Mouse (Mus musculus) midbrain, embryonic 14.5 days (tissue): ENCODE results near the gene Ift20. TPM values are rescaled to one million over a fixed set of nuclear protein-coding genes. Genes with fewer than 3 reads are reported as not detected.

ENCODE experiments used
- ATAC-seq: fragments of 200-750 bp; cut with Nextera tagmentation; 2 replicates; pipeline ENCODE4 v1.8.0; 2017; ENCODE audit warnings: moderate number of reproducible peaks, moderate library complexity; ENCODE audit not compliant: low FRiP score, low TSS enrichment
- DNase-seq: peaks from one replicate; pipeline ENCODE4 v3.0.0-alpha.2; 2015
- H3K27ac ChIP-seq: fragments of 300-500 bp; sonication (generic); replicated peaks from 2 replicates; pipeline ENCODE4 v1.5.1; 2014; ENCODE audit warnings: mild to moderate bottlenecking, low read depth, low read length, moderate library complexity
- H3K27me3 ChIP-seq: fragments of 300-500 bp; sonication (generic); 2 replicates; pipeline ENCODE4 v1.6.1; 2014; ENCODE audit warnings: low read length, control low read depth, mixed read lengths; ENCODE audit not compliant: control insufficient read depth, insufficient read depth
- H3K36me3 ChIP-seq: fragments of 300-500 bp; sonication (generic); 2 replicates; pipeline ENCODE4 v1.6.1; 2014; ENCODE audit warnings: low read length, control low read depth; ENCODE audit not compliant: control insufficient read depth, insufficient read depth
- H3K4me1 ChIP-seq: fragments of 300-500 bp; sonication (generic); 2 replicates; pipeline ENCODE4 v1.6.1; 2014; ENCODE audit warnings: mild to moderate bottlenecking, antibody characterized with exemption, low read length, control low read depth; ENCODE audit not compliant: control insufficient read depth, insufficient read depth
- H3K4me2 ChIP-seq: fragments of 300-500 bp; sonication (generic); 2 replicates; pipeline ENCODE4 v1.6.1; 2014; ENCODE audit warnings: mild to moderate bottlenecking, low read length, moderate library complexity
- H3K4me3 ChIP-seq: fragments of 300-500 bp; sonication (generic); replicated peaks from 2 replicates; pipeline ENCODE4 v1.5.1; 2014; ENCODE audit warnings: low read depth, low read length
- H3K9ac ChIP-seq: fragments of 300-500 bp; sonication (generic); replicated peaks from 2 replicates; pipeline ENCODE4 v1.6.1; 2014; ENCODE audit warnings: mild to moderate bottlenecking, low read length, moderate library complexity
- H3K9me3 ChIP-seq: fragments of 300-500 bp; sonication (generic); 2 replicates; pipeline ENCODE4 v1.6.1; 2016; ENCODE audit warnings: low read length, control low read depth, mixed read lengths; ENCODE audit not compliant: control insufficient read depth
- WGBS: fragments of 180-500 bp; shearing (Covaris S2); extraction: QIAGEN DNeasy Blood & Tissue Kit; methylation state at CpG from one replicate; pipeline ENCODE4 v1.1.7; 2014; 5-methylcytosine and 5-hydroxymethylcytosine counted together
- polyA plus RNA-seq: library from polyadenylated mRNA; unstranded; fragments of >200 nt; fragmentation: Nextera tagmentation; extraction: Ambion mirVana; gene quantifications from 2 replicates; pipeline ENCODE4 v1.2.1, GENCODE M21; 2014

Ift20 gene
- polyA plus RNA-seq, 1 experiment from 2014 or later, result 133 TPM

GRCm38 (mm10) chr11:78500623-78501202, 35.4 kb upstream of the Ift20 start:
- Histone ChIP-seq H3K9ac (no peak overlapping the region; the same call in 1 of the 2 replicates), H3K4me1 (peaks cover 11% of the 10 kb centered on the region), H3K4me3 (no peak overlapping the region), H3K4me2 (no peak overlapping the region), H3K9me3 (no peaks in the 10 kb centered on the region), H3K27me3 (0 out of 2 replicates have a peak, but pooled peaks cover 5% of the 10 kb centered on the region), H3K27ac (no peak overlapping the region), H3K36me3 (0 out of 2 replicates have a peak, but pooled peaks cover 5% of the 10 kb centered on the region)
- no peak for DNase-seq
- 80% methylated on average over 9 of the region's 9 CpGs for WGBS
- no peak for ATAC-seq

GRCm38 (mm10) chr11:78501529-78501928, 34.6 kb upstream of the Ift20 start:
- Histone ChIP-seq H3K9ac (no peak overlapping the region), H3K4me1 (peaks cover 3% of the 10 kb centered on the region; the same call in 1 of the 2 replicates), H3K36me3 (peaks cover 9% of the 10 kb centered on the region), H3K27ac (no peak overlapping the region), H3K4me2 (no peak overlapping the region), H3K27me3 (0 out of 2 replicates have a peak, but pooled peaks cover 5% of the 10 kb centered on the region), H3K4me3 (no peak overlapping the region), H3K9me3 (no peaks in the 10 kb centered on the region)
- no peak for ATAC-seq
- WGBS, result 84% methylated on average over 20 of the region's 20 CpGs
- DNase-seq, result no peak

- Histone ChIP-seq H3K4me2 (no peak within 1 kb of the TSS), H3K4me3 (no peak within 1 kb of the TSS), H3K36me3 (peaks cover 24% of the 10 kb centered on the region), H3K9ac (no peak within 1 kb of the TSS), H3K4me1 (0 out of 2 replicates have a peak, but pooled peaks cover 3% of the 10 kb centered on the region), H3K9me3 (no peaks in the 10 kb centered on the region), H3K27ac (no peak within 1 kb of the TSS), H3K27me3 (0 out of 2 replicates have a peak, but pooled peaks cover 5% of the 10 kb centered on the region)
- WGBS, result 77% methylated on average over 7 of the region's 7 CpGs
- ATAC-seq (no peak), DNase-seq (no peak)
Observed at GRCm38 (mm10) chr11:78502909-78503650, 33.1 kb upstream of the Ift20 start, which contains the start of gene Sebox. Gene Sebox, plus strand, starts transcription at chr11:78503447.

GRCm38 (mm10) chr11:78505430-78505829, 30.7 kb upstream of the Ift20 start:
- Histone ChIP-seq H3K4me2 (no peak overlapping the region), H3K4me1 (no peaks in the 10 kb centered on the region), H3K36me3 (peaks cover 38% of the 10 kb centered on the region), H3K4me3 (no peak overlapping the region), H3K9ac (no peak overlapping the region), H3K9me3 (no peaks in the 10 kb centered on the region), H3K27ac (no peak overlapping the region), H3K27me3 (no peaks in the 10 kb centered on the region)
- 82% methylated on average over 3 of the region's 3 CpGs for WGBS
- no peak for DNase-seq
- ATAC-seq, result no peak

- H3K9me3 ChIP-seq, result no peaks in the 10 kb centered on the region
- no peak overlapping the region for H3K9ac ChIP-seq
- peaks cover 39% of the 10 kb centered on the region for H3K36me3 ChIP-seq
- H3K4me2 ChIP-seq, result no peak overlapping the region
- DNase-seq (peak; percentile 59), ATAC-seq (no peak)
- WGBS, result 78% methylated on average over 5 of the region's 5 CpGs
- no peak overlapping the region for H3K4me3 ChIP-seq
- peaks cover 13% of the 10 kb centered on the region for H3K4me1 ChIP-seq
- H3K27me3 ChIP-seq, result no peaks in the 10 kb centered on the region
- no peak overlapping the region for H3K27ac ChIP-seq
Observed at GRCm38 (mm10) chr11:78509148-78509547, 27.0 kb upstream of the Ift20 start.

- Histone ChIP-seq H3K4me2 (peak within 1 kb of the TSS; percentile 88), H3K9me3 (no peaks in the 10 kb centered on the region), H3K4me1 (peaks cover 13% of the 10 kb centered on the region), H3K4me3 (peak within 1 kb of the TSS; percentile 92), H3K9ac (peak within 1 kb of the TSS; percentile 91), H3K36me3 (peaks cover 50% of the 10 kb centered on the region), H3K27ac (peak within 1 kb of the TSS; percentile 85), H3K27me3 (no peaks in the 10 kb centered on the region)
- WGBS, result under 1% methylated on average over 67 of the region's 67 CpGs
- ATAC-seq (peak; percentile 95), DNase-seq (peak; percentile 98)
Observed at GRCm38 (mm10) chr11:78512025-78512957, 23.9 kb upstream of the Ift20 start, which contains the start of the genes Tmem199 and Poldip2. Gene Tmem199, minus strand, starts transcription at chr11:78512172. Gene Poldip2, plus strand, starts transcription at chr11:78512193.

- 81% methylated on average over 3 of the region's 3 CpGs for WGBS
- Histone ChIP-seq H3K9me3 (no peaks in the 10 kb centered on the region), H3K4me2 (peak overlapping the region; percentile 88), H3K9ac (peak overlapping the region; percentile 91), H3K4me1 (peaks cover 13% of the 10 kb centered on the region), H3K27ac (no peak overlapping the region), H3K36me3 (peaks cover 49% of the 10 kb centered on the region), H3K4me3 (peak overlapping the region; percentile 92), H3K27me3 (no peaks in the 10 kb centered on the region)
- DNase-seq (no peak), ATAC-seq (no peak)
Observed at GRCm38 (mm10) chr11:78513106-78513790, 22.9 kb upstream of the Ift20 start.
